Mouse (Mus musculus) urinary bladder, postnatal 4 days (tissue): ENCODE measurements around the gene Ttc32.

Experiments used
- DNase-seq, 2 experiments: peaks; one replicate each; pipeline ENCODE4 v3.0.0; 2021 to 2022; ENCODE audit warnings: low spot score in 2 of 2

Gene Ttc32

DNA sequence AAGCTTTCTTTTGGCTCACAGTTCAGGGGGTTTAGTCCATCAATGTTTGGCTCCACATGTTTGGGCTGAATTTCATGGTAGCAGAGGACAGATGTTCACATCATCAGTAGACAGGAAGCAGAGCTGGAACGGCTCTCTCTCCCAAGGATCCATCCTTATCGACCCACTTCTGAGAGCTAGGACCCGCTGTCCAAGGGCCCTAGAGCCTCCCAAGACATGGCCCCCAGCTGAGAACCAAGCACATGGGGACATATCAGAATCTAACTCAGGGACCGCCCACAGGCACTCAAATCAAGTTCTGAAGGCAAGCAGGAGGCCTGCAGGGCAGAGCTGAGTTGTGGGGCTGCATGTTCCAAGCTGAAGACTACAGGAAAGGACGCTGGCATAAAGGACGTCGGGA, 14.9 kb downstream of the Ttc32 start:
- no peak for DNase-seq

DNA sequence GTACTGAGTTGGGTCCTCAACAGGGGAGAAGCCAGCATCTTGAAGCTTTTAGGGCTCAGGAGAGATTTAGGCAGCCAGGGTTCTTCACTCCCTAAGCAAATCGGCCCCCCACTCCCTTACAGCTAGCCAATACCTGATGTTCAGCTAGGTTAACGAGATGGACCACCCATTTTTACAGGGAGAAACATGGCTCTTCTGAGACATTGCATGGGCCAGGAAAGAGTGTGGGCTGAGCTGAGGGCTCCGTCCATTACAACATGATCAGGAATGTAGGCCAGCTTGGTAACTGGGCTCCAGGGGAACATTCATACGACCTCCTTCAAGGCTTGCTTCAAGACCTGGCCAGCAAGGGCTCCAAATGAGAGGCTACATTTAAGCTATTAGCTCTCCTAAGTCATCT, 16.9 kb downstream of the Ttc32 start:
- DNase-seq: no peak

DNA sequence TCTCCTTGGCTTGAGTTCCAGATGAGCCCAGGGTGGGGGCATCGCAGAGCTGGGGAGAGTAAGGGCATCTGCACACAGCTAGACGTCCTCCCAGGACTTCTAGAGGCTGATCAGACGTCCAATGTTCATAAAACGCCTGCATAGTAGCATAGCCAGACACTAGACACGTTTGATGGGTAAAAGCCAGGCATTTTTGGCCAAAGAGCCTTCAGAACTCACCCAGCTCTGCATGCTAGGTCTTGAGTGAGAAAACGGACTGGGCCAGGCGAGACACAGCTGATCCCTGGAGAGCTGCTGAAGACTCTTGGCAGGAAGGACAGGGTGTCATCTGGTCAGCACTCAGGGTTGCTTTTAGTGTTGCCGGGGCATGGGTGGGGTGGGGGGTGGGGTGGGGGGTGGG, 18.3 kb downstream of the Ttc32 start:
- DNase-seq: no peak

DNA sequence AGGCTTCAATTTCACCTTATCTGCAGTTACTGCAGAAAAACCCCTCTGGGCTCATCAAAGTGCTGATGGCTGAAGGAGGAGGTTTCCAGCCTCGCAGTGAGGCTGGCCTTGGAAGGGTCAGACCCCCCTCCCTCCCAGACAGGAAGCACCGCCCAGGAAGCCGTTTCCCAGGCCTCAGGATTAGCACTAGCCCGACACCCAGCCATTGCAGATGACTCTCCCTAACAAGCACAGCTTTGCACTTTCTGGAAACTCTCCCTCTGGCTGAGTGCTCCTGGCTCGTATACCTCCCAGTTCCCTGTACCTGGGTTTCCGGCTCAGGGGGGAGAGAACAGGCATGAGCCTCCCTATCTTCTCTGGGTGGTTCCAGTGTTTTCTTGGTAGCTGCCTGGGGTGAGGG, 21.0 kb downstream of the Ttc32 start:
- DNase-seq: no peak

DNA sequence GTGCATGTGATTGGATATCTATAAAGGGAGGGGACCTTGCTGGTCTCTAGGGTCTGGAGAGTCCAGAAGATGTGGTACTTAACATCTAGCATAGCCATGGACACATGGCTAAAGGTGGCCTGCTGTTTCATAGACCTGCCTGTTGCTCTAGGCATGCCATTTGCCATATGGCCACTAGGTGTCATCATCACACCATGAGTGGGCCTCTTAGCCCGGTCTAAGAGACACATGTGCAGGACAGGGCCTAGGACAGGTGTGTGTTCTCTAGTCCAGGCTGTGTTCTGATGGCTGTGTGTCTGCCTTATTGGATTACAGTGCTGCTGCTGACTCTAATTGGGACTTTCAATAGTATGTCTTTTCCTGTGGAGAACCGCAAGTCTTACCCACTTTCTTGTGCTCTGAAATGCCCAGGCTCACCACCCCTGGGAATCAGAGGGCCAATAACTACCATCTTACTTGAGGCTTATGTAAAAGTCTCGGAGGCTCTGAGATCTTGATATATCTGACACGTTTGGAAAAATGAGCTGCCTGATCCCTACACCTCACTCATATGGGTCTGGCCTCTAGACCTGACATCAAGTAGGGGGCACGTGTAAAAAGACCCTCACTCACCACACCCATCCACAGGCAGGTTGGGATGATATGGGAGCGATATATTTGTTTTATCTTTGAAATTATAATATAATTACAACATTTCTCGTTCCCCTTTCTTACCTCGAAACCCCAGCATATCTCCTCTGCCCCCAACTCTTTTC, 22.5 kb downstream of the Ttc32 start:
- peak; percentile 66 to 85 for DNase-seq

DNA sequence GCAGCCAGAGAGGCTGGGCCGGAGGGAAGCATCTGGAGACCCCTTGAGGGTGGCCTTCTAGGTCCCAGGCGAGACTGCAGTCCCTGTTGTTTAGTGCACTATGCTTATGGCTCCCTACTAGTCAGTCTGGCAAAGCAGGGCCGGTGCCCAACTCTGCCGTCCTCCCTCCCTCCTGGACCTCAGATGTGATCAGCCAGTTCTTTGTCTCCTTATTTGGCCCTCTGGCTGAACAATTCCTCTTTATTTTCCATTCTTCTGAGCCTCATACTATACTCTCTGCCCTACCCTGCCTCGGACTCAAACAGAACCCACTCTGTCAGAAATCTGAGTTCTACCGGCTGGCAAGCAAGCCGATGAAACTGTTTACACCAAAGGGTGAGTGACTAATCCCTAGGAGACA, 23.5 kb downstream of the Ttc32 start:
- no peak for DNase-seq

DNA sequence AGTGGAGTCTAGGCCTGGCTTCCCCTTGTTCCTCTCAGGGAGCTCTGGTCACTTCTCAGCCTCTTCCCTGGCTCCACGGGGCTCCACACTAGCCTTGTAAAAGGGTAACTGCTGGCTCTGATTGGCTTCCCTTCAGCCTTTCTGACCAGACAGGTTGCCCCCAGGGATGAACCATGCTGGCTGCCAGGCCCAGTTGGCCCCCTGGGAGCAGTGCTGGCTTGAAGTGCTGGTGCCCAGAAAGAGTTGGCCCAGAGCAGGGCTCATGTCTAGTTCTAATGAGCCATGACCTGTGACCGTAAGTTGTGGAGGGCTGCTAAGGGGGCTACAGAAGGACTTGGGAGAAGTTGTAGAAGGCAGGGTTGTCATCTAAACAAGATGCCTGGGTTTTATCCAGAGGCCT, 24.2 kb downstream of the Ttc32 start:
- no peak for DNase-seq

DNA sequence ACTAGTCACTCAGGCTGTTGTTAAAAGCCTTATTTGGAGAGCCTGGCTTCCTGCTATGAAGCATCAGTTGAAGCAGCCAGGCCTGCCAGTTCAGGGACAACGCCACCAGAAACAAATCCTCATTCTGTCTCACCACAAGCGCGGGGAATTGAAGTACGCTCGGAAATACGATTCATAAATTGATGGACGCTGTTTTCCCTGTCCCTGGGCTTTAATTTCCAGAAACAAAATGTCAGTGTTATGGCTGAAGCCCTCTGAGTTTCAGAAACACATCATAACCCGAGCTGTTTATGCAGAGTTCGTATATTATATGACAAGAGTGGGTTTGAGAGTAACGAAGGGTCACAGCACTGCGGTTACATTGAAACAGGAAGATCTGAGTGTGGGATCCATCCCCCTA, 25.5 kb downstream of the Ttc32 start:
- no peak for DNase-seq

DNA sequence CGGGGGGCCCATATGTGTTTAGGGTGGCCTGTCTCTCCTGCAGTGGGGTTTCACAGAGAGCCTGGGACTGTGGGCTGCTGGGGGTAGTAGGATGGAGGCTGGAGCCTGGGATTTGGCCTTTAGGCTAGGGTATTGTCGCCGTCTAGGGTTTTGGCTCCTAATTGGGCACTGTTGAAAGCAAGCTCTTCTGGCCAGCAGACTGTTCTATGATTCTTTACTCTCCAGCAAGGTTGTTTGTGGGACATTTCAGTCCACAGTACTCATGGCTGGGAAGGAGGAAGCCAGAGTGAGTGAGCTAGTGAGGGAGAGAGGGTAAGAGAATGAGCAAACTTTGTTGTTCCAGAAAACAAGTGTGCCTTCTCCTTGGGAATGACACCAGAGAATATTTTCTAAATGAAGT, 29.7 kb downstream of the Ttc32 start:
- no peak for DNase-seq

DNA sequence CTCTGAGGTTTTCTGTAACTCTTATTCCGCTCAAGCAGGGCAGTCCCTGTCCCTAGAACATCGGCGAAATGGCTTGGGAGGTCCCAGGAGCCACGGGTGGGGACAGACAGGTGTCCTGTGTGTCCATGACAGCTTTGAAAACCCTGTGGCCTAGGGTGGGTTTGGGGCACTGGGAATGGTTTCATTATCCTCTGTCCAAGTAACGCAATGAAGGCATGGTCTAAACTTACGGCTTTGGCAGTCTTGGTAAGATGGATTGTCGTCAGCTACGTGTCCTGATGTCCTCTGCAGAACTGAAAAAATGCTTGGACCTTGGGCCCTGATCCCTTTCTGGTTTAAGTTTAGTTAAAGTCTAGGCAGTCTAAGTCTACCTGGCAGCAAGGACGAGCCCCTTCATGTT, 30.2 kb downstream of the Ttc32 start:
- no peak for DNase-seq

DNA sequence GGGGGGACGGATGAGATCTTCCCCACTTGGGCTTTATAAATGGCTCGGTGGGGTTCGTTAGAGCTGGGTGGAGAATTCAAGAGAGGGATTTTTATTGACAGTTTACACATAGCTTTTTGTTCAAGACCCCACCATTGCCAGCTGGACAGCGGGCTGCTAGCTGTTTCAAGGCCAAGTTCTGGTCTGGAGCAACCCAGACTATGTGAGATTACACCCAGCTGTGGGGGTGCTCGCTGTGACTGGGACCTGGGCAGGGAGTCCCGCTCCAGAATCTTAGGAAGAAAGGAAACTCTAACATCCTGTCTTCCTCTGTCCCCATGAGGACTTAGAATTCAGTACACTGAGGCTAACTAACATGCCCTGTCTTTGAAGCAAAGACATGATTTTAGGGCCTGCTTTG, 33.8 kb downstream of the Ttc32 start:
- peak in 1 of 2 experiments; percentile 57 for DNase-seq

DNA sequence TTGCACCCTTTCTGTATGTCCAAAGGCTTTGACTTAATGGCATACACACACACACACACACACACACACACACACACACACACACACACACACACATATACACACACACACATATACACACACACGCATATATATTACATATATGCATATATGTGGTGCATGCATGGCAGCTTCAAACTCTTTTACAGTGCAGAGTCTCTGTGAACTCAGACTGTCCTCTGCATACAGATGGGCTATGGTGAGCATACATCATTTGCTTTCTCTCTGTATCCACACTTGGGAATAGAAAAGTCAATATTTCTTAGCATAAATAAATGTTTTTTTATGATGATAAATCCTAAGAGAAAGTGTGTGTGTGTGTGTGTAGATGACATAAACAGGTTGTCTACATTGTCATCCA, 41.3 kb downstream of the Ttc32 start:
- no peak for DNase-seq

DNA sequence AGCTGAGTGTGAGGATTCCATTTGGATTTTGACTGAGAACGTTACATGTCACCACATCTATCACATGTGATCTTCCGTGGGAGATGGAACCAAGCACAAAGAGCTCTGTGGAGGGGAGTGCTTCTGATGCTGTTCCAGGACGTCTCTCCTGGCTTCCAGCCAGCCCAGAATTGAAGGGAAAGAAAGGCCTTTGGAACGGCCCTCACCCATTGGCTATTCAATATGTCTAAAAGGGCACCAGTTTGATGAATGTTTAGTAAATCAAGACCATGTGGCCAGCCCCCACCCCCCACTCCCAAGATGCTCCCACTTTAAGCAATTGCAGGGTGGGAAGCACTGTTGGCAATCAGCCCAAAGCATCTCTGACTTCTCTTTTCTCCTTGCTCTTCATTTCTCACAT, 41.7 kb downstream of the Ttc32 start:
- DNase-seq: peak in 1 of 2 experiments; percentile 57

DNA sequence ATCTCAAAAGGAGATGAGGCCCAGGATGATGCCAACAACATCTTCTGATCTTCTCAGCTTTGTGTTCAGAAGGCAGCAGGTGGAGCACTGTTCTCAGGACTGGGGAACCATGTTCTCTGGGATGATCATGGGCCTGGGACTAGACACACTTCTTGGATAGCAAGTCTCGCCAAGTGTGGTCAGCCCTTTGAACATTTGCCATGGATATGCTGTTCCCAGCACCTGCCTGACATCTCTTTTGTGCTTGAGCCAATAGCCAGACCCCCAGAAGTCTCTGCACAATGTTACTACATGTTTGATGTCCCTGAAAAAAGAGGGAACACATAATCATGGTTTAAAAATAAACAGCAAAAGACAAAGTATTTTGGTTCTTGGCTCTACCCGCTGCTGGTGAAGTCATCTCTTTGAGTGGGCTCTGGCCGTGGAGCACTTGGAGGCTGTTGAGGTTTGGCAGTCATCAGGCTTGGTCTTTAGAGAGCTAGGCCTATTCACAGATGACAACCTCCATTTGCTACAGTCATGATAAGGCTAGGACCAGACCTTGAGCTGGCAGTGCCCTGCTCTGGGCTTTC, 47.8 kb downstream of the Ttc32 start:
- DNase-seq: peak in 1 of 2 experiments; percentile 36

DNA sequence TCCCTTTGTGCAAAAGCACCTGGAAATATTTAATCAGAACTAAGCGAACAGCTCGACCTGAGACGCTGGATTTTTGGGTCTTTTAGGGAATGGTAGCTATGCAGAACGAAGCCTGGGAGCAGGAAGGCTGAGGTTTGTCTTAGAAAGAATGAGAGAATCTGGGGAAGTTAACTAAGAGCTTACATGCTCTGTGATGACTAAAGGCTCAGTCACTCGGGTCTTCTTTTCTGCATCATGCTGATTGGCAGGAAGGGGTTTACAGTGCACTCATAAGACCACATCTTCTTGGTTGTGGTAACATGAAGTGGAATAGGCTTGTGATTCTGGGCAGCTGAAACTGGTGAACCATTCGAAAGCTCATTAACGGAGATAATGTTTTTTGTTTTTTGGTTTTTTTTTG, 60.4 kb downstream of the Ttc32 start:
- no peak for DNase-seq
